Mouse (Mus musculus) inflammation-experienced regulatory T-cells, adult 6 months (primary cell): ENCODE measurements around the gene Sdhaf1. TPM values are rescaled to one million over a fixed set of nuclear protein-coding genes. Genes with fewer than 3 reads are reported as not detected.

Experiments
- ATAC-seq: one replicate; pipeline ENCODE4 v1.8.0; 2017
- polyA plus RNA-seq, 3 experiments: library from polyadenylated mRNA; unstranded; fragments of 100-300 nt; shearing (Covaris generic); gene quantifications; one replicate each; pipeline ENCODE4 v1.2.1; 2017

The Sdhaf1 gene
- polyA plus RNA-seq = 1 to 10 TPM; 2.0 to 6.1 (median 3.9) TPM

DNA sequence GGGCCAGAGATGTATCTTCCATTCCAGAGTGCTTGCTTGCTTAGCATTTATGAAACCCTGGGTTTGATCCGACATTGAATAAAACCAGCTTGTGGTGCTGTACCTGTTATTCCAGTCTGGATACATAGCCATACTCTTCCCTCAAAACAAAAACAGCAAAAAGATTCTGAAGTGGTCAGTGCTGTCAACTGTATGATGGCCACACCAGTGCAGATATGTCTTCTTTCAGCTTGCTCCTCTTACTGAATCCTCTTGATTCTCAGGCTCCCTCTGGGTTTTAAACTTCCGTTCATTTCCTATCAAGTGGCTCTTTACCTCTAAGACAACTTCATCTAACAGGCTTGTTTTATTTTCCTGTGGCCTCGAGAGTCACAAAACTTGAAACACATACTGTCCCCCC, at the start of gene Sdhaf1:
Gene Sdhaf1, minus strand, starts transcription at position 101 of the 400 bp plus-strand sequence.
- ATAC-seq = no peak

DNA sequence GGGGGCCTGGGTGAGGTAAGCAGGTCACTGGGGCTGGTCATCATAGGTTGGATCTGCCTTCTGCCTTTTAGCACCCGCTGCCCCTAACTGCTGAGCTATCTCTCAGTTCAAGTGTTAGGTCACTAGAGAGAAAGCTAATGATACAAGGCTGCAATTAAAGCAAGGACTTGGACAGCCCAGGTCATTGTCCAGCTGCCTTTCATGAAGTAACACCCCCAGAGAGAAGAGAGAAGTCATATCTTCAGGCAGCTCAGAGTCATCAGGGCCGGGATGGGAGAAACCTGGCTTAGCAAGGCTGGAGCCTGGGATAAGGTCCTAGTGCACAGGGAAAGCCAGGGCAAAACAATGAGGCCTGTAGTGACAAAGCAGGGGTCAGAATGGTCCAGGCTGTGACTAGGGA, 43.8 kb upstream of the Sdhaf1 start:
- ATAC-seq = no peak

- ATAC-seq = no peak
Measured at GRCm38 (mm10) chr7:30363344-30363738, 39.6 kb upstream of the Sdhaf1 start.

- no peak for ATAC-seq
Measured at GRCm38 (mm10) chr7:30362652-30363343, 39.1 kb upstream of the Sdhaf1 start, which contains the start of gene Lrfn3. TSS of gene Lrfn3 (minus strand) at chr7:30362772.

DNA sequence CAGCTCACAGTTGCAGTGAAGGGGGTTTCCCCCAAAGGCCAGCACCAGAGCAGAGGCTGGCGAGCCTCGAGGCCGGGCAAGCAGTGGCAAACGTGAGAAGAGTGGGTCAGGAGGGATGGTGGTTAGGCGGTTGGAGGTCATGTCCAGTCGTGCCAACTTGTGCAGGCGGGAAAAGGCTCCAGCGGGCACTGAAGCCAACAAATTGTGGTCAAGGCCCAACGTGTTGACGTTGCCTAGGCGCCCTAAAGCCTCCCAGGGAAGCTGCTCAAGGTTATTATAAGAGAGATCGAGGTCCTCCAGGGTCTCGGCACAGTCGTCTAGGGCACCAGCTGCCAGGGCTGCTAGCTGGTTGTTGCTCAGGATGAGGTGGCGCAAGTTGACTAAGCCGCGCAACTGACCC, 36.3 kb upstream of the Sdhaf1 start:
- no peak for ATAC-seq

- ATAC-seq = no peak
Measured at GRCm38 (mm10) chr7:30359276-30359865, 35.7 kb upstream of the Sdhaf1 start.

DNA sequence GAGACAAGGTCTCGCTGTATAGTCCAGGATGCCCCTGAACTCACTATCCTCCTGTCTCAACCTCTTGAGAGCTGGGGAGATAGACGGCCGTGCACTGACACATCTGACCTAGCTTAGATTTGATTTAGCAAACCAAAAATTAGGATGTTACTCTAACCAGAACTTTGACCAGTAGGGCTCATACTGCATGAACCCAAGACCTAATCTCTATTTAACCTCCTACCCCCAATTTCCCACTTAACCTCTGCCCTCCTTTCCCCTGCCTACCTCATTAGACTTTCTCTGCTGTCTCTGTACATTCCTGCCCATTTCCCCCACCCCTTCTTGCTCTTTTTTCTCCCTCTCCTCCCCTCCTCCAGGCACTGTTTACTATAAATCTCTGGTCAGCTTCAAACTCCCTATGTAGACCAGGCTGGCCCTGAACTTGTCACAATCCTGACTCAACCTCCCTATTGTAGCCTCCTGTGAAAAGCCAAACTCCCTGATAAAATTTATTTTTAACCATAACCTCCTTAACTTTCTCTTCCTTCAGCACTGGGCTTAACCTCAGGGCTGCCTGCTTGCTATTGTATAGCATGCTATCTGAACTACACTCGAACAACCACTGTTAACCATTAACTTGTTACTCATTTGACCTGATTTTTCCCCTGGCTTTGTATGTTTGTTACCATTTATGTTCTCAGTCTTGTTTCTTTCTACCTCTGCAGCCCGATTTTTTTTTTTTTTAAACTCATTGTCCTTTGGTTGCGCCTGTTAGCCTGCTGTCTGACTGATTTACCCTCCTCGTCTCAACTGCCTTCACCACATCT, 34.9 kb upstream of the Sdhaf1 start:
- no peak for ATAC-seq

GRCm38 (mm10) chr7:30354059-30354458, 30.4 kb upstream of the Sdhaf1 start:
- no peak for ATAC-seq

- peak; percentile 43 for ATAC-seq
Measured at GRCm38 (mm10) chr7:30353279-30353822, 29.7 kb upstream of the Sdhaf1 start.

- peak; percentile 67 for ATAC-seq
Measured at GRCm38 (mm10) chr7:30347828-30348227, 24.1 kb upstream of the Sdhaf1 start.

DNA sequence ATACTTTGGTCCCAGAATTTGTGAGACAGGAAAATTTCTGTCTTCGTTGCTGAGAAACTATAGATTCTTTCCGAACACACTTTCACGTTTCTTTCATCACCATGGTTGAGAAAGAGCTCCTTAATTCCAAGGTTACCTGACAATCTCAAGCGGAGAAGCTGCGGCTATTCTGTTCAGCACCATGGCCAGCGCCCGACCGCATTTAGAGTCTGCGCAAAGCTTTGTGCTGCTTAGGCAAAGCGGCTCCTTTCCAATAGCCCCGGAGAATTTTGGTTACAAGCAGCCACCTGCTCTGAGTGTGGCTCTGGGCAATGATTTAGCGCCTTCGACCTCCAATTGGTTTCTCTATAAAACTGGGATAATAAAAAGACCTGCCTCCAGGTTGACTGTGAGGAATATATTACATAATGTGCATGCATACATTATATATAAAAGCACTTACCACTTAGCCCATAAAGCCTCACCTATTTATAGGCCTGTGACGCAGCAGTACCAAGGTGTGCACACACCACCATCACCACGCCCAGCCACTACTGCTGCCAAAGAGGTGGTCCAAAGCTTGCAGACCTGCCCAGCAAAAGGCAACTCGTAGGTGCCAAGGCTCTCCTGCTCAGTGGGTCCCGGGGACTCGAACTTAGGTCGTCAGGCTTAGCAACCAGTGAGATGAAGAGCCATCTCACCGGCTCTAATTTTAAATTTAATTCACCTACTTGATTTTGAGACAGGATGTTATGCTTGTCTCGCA, 23.1 kb upstream of the Sdhaf1 start:
- ATAC-seq = peak; percentile 56

- ATAC-seq = no peak
Measured at GRCm38 (mm10) chr7:30339432-30340109, 15.9 kb upstream of the Sdhaf1 start.

DNA sequence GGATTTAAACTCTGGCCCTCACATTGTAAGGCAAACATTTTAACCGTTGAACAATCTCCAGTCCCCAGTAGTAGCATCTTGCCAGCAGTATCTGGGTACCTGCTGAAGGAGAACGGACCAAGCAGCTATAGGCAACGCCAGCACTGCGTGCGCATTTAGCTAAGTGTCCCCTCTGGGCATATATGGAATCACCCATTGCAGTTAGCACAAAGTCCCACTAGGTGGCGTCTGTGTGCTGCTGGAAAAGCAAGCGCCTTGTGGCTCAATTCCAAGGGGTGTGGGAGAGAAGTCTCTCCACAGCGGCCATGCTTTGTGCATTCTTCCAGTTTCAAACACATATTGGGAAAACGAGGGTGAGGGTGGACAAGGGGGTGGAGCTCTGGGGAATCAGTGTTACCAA, 12.7 kb upstream of the Sdhaf1 start:
- no peak for ATAC-seq

- ATAC-seq = no peak
Measured at GRCm38 (mm10) chr7:30335688-30336087, 12.0 kb upstream of the Sdhaf1 start.

DNA sequence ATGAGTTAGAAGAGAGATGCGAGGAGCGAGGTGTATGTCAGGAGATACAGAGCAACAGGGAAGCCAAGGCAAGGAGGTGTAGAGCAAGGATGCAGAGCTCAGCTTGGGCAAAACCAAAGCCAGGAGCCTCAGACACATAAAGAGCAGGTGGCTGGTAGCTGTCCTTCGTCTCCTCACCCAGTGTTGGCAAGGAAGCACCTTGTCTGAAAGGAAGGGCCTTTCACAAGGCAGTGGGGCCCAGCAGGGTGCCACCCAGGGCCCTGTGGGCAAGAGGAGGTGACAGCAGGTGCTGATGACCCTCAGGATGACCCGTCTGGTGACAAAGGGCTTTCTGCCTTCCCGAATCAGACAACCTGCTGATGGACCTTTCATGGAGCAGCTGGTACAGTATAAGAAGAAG, 10.9 kb upstream of the Sdhaf1 start:
- no peak for ATAC-seq

DNA sequence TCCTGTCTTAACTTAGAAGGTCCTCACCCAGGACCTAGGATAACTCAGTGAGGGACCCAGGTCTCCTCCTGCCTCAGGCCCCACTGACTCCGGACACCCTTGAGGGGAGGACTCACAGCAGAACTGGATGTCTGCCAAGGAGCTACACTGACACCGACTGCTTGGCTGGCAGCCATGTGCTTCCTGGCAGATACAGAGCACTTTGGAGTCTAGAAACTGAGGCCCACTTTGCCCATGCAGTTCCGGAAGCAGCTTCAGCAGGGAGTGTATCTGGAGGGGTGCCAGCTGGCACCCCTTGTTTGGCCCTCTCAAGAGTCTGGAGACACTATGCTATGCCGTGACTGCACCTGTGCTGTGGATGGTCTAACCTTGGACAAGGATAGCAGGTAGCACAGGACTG, 9.7 kb upstream of the Sdhaf1 start:
- ATAC-seq = no peak

GRCm38 (mm10) chr7:30332622-30333259, 9.0 kb upstream of the Sdhaf1 start:
- ATAC-seq = no peak

DNA sequence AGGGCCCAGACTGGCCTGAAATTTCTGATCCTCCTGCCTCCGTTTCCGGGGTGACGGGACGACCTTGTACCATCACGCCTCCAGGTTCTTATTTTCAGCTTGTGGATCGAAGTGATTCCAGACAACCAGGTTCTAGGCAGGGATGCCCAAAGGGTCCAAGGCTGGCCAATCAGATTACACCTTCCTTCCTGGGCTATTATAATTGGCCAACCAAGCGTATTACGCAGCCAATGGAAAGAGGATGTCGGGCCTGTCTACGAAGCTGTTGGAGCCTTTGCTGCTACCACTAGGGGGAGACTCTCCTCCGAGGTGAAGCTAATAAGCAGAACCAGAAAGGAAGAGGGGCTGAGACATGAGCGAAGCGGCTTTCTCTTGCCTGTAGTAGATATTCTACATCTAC, 8.2 kb upstream of the Sdhaf1 start:
- peak; percentile 90 for ATAC-seq

DNA sequence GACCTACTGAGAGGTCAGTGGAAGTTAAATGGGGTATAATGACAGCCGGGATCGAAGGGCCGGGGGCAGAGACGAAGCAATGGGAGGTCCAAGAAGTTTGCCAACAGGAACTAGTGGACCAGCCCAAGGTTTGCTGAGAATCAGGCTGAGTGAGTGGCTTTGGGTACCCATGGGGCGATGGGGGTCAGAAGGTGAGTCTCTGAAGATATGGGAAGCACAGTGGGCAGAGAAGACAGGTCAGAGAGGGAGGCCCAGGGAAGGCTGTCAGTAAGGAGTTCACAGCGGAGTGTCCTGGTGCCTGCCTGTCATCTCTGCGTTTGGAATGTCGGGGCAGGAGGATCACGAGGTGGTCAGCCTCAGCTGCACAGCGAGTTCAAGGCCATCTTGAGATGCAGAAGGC, 4.7 kb upstream of the Sdhaf1 start:
- ATAC-seq = no peak

DNA sequence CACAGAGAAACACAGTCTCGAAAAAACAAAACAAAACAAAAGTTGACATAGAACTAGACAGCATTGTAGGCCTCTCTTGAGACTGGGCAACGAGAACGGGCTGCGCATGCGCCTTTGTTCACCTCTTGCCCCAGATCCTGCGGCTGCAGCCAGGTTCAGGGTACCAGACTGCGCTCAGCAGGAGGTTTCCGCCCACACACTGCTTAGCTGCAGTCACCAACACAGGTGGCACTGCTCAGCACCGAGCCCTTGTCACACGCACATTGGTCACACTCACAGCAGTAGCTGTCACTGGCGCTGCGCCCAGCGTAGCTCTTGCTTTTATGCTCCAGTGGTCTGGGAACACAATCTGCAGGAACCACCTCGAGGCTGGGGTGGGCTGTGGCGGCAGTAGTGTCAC, 3.4 kb upstream of the Sdhaf1 start:
- ATAC-seq = peak; percentile 26

GRCm38 (mm10) chr7:30326427-30326826, 2.7 kb upstream of the Sdhaf1 start:
- no peak for ATAC-seq

DNA sequence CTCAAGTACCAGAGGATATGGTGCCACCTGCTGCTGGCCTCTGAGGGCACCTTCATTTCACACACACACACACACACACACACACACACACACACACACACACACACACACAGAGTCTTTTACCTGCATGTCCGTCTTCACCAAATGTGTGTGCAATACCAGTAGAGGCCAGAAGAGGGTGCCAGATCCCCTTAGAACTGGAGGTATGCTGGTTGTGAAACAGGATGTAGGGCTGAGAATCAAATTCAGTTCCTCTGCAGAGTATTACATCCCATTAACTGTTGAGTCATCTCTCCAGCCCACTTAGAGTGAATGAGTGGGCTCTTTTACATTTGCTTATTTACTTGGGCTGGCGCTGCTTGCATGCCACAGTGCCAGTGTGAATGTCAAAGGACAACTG, 1.7 kb upstream of the Sdhaf1 start:
- ATAC-seq = no peak
